In genomic region chr1:191062781-191063485, GRCm38 (mm10) we compare ENCODE assay signal across 8 mouse cellular contexts. TPM values are rescaled to one million over a fixed set of nuclear protein-coding genes. Genes with fewer than 3 reads are reported as not detected.
DNase-seq lines count a peak whose midpoint lies in the region; ATAC-seq lines count a peak whose summit lies in the region.

TSS of gene Tatdn3 (minus strand) at chr1:191062932.
TSS of gene Nsl1 (plus strand) at chr1:191063012.

- ATAC-seq in hindbrain, embryonic 13.5 days (ENCODE audit: low FRiP score), result peak; percentile 91

- no peaks in the 10 kb centered on the region for H3K36me3 ChIP-seq in hindbrain, embryonic 13.5 days

- H3K27me3 ChIP-seq in hindbrain, embryonic 13.5 days, result no peaks in the 10 kb centered on the region

- peak; percentile 90 for DNase-seq in R1 (ENCODE audit: low read depth, low spot score)
- DNase-seq in cerebellum, postnatal 14 days, result peak; percentile 97 to 98
- DNase-seq in frontal cortex, postnatal 14 days (ENCODE audit: low spot score in 2 of 2), result peak; percentile 82 to 92
- peak; percentile 98 for DNase-seq in layer of hippocampus, postnatal 25 days (ENCODE audit: extremely low spot score in 1 of 2, low spot score in 1 of 2)
- peak; percentile 93 for DNase-seq in lung, postnatal 14 days
- peak; percentile 91 for DNase-seq in ovary, postnatal 36 days (ENCODE audit: low spot score)
- DNase-seq in thymus, postnatal 14 days, result peak; percentile 92

- peak within 1 kb of the TSS; percentile 69; the same call in 1 of the 2 replicates for H3K27ac ChIP-seq in hindbrain, embryonic 13.5 days

- peak within 1 kb of the TSS; percentile 82 for H3K9ac ChIP-seq in hindbrain, embryonic 13.5 days

- peak within 1 kb of the TSS; percentile 81 for H3K4me3 ChIP-seq in hindbrain, embryonic 13.5 days

- H3K4me1 ChIP-seq in hindbrain, embryonic 13.5 days (replicated peaks), result peaks cover 18% of the 10 kb centered on the region

- no peaks in the 10 kb centered on the region for H3K9me3 ChIP-seq in hindbrain, embryonic 13.5 days

- under 1% methylated on average over 56 of the region's 56 CpGs for WGBS in hindbrain, embryonic 13.5 days

- H3K4me2 ChIP-seq in hindbrain, embryonic 13.5 days, result peak within 1 kb of the TSS; percentile 95

RNA-seq across cellular contexts. Expression of gene Tatdn3, which starts in this region (rescaled TPM):
- 14.1 and 14.5 TPM in 2 replicates for polyA plus RNA-seq in hindbrain, embryonic 13.5 days (2015; fragmentation: Nextera tagmentation; extraction: Ambion mirVana)
- 10 to 100 TPM; 24.0 to 44.7 TPM for total RNA-seq in layer of hippocampus, postnatal 25 days (2021)

RNA-seq across cellular contexts. Expression of gene Nsl1, which starts in this region (rescaled TPM):
- polyA plus RNA-seq in hindbrain, embryonic 13.5 days (2015; fragmentation: Nextera tagmentation; extraction: Ambion mirVana), result 5.0 and 5.7 TPM in 2 replicates
- under 1 TPM; 0.80 to 0.91 TPM for total RNA-seq in layer of hippocampus, postnatal 25 days (2021)

Comparison
In these comparisons a context has a peak if more than half of its experiments do, and no peak if none do; other contexts are left out.
1. Peak in every context shown above with its lines: DNase-seq, ATAC-seq, H3K4me3 ChIP-seq and H3K27ac ChIP-seq.